Mouse (Mus musculus): ENCODE results near the gene Tle4. TPM values are rescaled to one million over a fixed set of nuclear protein-coding genes. Genes with fewer than 3 reads are reported as not detected.

Tle4 gene
- polyA plus RNA-seq, 1 experiment, result 45.5 TPM

GRCm38 (mm10) chr19:14481796-14482561 is 115.9 kb downstream of the Tle4 start:
- Histone ChIP-seq H3K4me3 (ENCODE audit: low read depth, low read length) (no peak overlapping the region), H3K4me1 (ENCODE audit: control insufficient read depth, insufficient read depth, low read length) (no peaks in the 10 kb centered on the region), H3K27ac (ENCODE audit: insufficient read depth, low read length) (no peak overlapping the region; the same call in 1 of the 2 replicates), H3K9ac (ENCODE audit: low read depth, poor library complexity, severe bottlenecking) (no peak overlapping the region), H3K9me3 (replicated peaks; ENCODE audit: control insufficient read depth, insufficient read depth, low read length, poor library complexity, severe bottlenecking) (0 out of 2 replicates have a peak, but pooled peaks cover 2% of the 10 kb centered on the region), H3K27me3 (ENCODE audit: control insufficient read depth, insufficient read depth, low read length, poor library complexity, severe bottlenecking) (no peaks in the 10 kb centered on the region), H3K36me3 (ENCODE audit: control insufficient read depth, insufficient read depth, low read length, poor library complexity, severe bottlenecking) (0 out of 2 replicates have a peak, but pooled peaks cover 2% of the 10 kb centered on the region)
- TF ChIP-seq CTCF (IDR thresholded peaks at IDR 0.05; ENCODE audit: low read depth, low read length), result no peak
- no peak for TF ChIP-seq POLR2A (IDR thresholded peaks at IDR 0.05; ENCODE audit: insufficient read depth, low read length)
- TF ChIP-seq EP300 (IDR thresholded peaks at IDR 0.05; ENCODE audit: insufficient read depth, low read depth, low read length), result no peak

- no peaks in the 10 kb centered on the region for H3K27me3 ChIP-seq (ENCODE audit: control insufficient read depth, insufficient read depth, low read length, poor library complexity, severe bottlenecking)
- H3K36me3 ChIP-seq (ENCODE audit: control insufficient read depth, insufficient read depth, low read length, poor library complexity, severe bottlenecking), result 0 out of 2 replicates have a peak, but pooled peaks cover 2% of the 10 kb centered on the region
- TF ChIP-seq POLR2A (IDR thresholded peaks at IDR 0.05; ENCODE audit: insufficient read depth, low read length), result no peak
- TF ChIP-seq CTCF (IDR thresholded peaks at IDR 0.05; ENCODE audit: low read depth, low read length), result no peak
- TF ChIP-seq EP300 (IDR thresholded peaks at IDR 0.05; ENCODE audit: insufficient read depth, low read depth, low read length), result no peak
- 0 out of 2 replicates have a peak, but pooled peaks cover 2% of the 10 kb centered on the region for H3K9me3 ChIP-seq (replicated peaks; ENCODE audit: control insufficient read depth, insufficient read depth, low read length, poor library complexity, severe bottlenecking)
- H3K9ac ChIP-seq (ENCODE audit: low read depth, poor library complexity, severe bottlenecking), result no peak overlapping the region
- H3K4me3 ChIP-seq (ENCODE audit: low read depth, low read length), result no peak overlapping the region
- no peak overlapping the region for H3K27ac ChIP-seq (ENCODE audit: insufficient read depth, low read length)
- H3K4me1 ChIP-seq (ENCODE audit: control insufficient read depth, insufficient read depth, low read length), result no peaks in the 10 kb centered on the region
Measured at GRCm38 (mm10) chr19:14479711-14480110, 118.1 kb downstream of the Tle4 start.

DNA sequence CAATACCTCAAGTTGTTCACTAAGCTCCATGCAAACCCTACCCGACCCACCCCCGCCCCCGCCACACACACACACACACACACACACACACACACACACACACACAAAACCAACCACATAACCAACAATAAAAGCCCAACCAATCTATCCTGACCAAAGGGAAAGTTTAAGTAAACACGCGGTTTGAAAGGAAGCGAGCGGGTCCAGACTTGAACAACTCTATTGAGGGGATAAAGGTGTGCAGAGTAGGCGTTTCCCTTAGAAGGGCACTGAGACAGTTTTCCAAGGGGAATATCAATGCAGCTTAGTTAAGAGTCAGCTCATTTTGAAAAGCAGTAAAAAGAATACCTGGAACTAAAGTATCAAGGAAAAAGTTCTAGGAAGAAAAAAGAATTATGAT is 128.5 kb downstream of the Tle4 start:
- no peak for TF ChIP-seq CTCF (IDR thresholded peaks at IDR 0.05; ENCODE audit: low read depth, low read length)
- TF ChIP-seq POLR2A (IDR thresholded peaks at IDR 0.05; ENCODE audit: insufficient read depth, low read length), result no peak
- TF ChIP-seq EP300 (IDR thresholded peaks at IDR 0.05; ENCODE audit: insufficient read depth, low read depth, low read length), result no peak
- Histone ChIP-seq H3K9me3 (replicated peaks; ENCODE audit: control insufficient read depth, insufficient read depth, low read length, poor library complexity, severe bottlenecking) (no peaks in the 10 kb centered on the region), H3K4me3 (ENCODE audit: low read depth, low read length) (no peak overlapping the region), H3K27ac (ENCODE audit: insufficient read depth, low read length) (no peak overlapping the region), H3K4me1 (ENCODE audit: control insufficient read depth, insufficient read depth, low read length) (no peaks in the 10 kb centered on the region), H3K27me3 (ENCODE audit: control insufficient read depth, insufficient read depth, low read length, poor library complexity, severe bottlenecking) (no peaks in the 10 kb centered on the region), H3K9ac (ENCODE audit: low read depth, poor library complexity, severe bottlenecking) (no peak overlapping the region), H3K36me3 (ENCODE audit: control insufficient read depth, insufficient read depth, low read length, poor library complexity, severe bottlenecking) (peaks cover 31% of the 10 kb centered on the region)

DNA sequence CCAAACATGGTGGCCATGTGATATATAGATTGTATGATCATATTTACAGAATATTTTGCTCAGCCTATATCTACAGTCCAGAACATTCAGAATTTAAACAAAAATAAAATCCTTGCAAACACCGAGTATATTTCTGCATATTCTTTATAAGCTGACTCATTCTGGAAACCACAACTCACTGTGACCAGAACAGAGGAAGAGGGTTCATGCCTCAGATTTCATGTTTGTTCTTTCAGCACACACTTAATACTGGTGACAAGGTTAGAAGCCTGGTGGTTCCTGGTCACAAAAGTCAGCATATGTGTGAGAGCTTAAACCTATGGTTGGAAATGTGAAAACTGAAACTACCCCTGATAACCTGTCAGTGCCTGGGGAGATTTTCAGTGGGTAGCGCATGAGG is 129.1 kb downstream of the Tle4 start:
- no peak overlapping the region for H3K9ac ChIP-seq (ENCODE audit: low read depth, poor library complexity, severe bottlenecking)
- H3K4me1 ChIP-seq (ENCODE audit: control insufficient read depth, insufficient read depth, low read length), result no peaks in the 10 kb centered on the region
- H3K9me3 ChIP-seq (replicated peaks; ENCODE audit: control insufficient read depth, insufficient read depth, low read length, poor library complexity, severe bottlenecking), result no peaks in the 10 kb centered on the region
- TF ChIP-seq CTCF (IDR thresholded peaks at IDR 0.05; ENCODE audit: low read depth, low read length) (no peak), POLR2A (IDR thresholded peaks at IDR 0.05; ENCODE audit: insufficient read depth, low read length) (no peak), EP300 (IDR thresholded peaks at IDR 0.05; ENCODE audit: insufficient read depth, low read depth, low read length) (no peak)
- no peak overlapping the region for H3K27ac ChIP-seq (ENCODE audit: insufficient read depth, low read length)
- no peak overlapping the region for H3K4me3 ChIP-seq (ENCODE audit: low read depth, low read length)
- peaks cover 36% of the 10 kb centered on the region for H3K36me3 ChIP-seq (ENCODE audit: control insufficient read depth, insufficient read depth, low read length, poor library complexity, severe bottlenecking)
- no peaks in the 10 kb centered on the region for H3K27me3 ChIP-seq (ENCODE audit: control insufficient read depth, insufficient read depth, low read length, poor library complexity, severe bottlenecking)

DNA sequence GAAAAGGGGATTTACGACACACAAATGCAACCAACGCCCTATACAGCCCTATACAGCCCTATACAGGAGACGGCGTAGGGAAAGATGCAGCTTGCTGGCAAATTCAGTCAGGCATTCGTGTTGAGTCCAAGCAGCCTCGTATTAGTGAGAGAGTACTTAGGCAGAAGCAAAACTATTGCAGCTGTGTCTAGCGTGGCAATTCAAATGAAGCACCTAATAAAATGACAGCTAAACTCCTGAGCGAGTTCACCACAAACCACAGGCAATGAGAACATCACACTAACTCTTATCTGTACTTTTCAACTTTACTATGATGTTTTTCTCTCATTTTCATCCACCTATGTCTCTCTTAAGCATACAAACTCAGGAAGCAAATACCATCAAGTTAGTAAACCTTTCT is 131.8 kb downstream of the Tle4 start:
- no peak overlapping the region for H3K4me3 ChIP-seq (ENCODE audit: low read depth, low read length)
- H3K4me1 ChIP-seq (ENCODE audit: control insufficient read depth, insufficient read depth, low read length), result no peaks in the 10 kb centered on the region
- H3K27me3 ChIP-seq (ENCODE audit: control insufficient read depth, insufficient read depth, low read length, poor library complexity, severe bottlenecking), result no peaks in the 10 kb centered on the region
- H3K27ac ChIP-seq (ENCODE audit: insufficient read depth, low read length), result no peak overlapping the region
- no peaks in the 10 kb centered on the region for H3K9me3 ChIP-seq (replicated peaks; ENCODE audit: control insufficient read depth, insufficient read depth, low read length, poor library complexity, severe bottlenecking)
- no peak overlapping the region for H3K9ac ChIP-seq (ENCODE audit: low read depth, poor library complexity, severe bottlenecking)
- H3K36me3 ChIP-seq (ENCODE audit: control insufficient read depth, insufficient read depth, low read length, poor library complexity, severe bottlenecking), result peaks cover 49% of the 10 kb centered on the region
- TF ChIP-seq EP300 (IDR thresholded peaks at IDR 0.05; ENCODE audit: insufficient read depth, low read depth, low read length) (no peak), POLR2A (IDR thresholded peaks at IDR 0.05; ENCODE audit: insufficient read depth, low read length) (no peak), CTCF (IDR thresholded peaks at IDR 0.05; ENCODE audit: low read depth, low read length) (no peak)

Data from ES-Bruce4 (cell line).